Mouse (Mus musculus): ENCODE results near the gene Ppif. TPM values are rescaled to one million over a fixed set of nuclear protein-coding genes. Genes with fewer than 3 reads are reported as not detected.

Ppif gene
- 56.5 and 61.2 TPM in 2 replicates for polyA plus RNA-seq (2015; fragmentation: Nextera tagmentation; extraction: Ambion mirVana)

GRCm38 (mm10) chr14:25693888-25694568, at the start of gene Ppif:
Gene Ppif (plus strand): TSS chr14:25694154.
- H3K9me3 ChIP-seq (replicated peaks; ENCODE audit: low read length) = no peaks in the 10 kb centered on the region
- under 1% methylated on average over 64 of the region's 70 CpGs for WGBS
- H3K4me1 ChIP-seq (replicated peaks; ENCODE audit: insufficient read depth, low read length) = peaks cover 11% of the 10 kb centered on the region
- peak within 1 kb of the TSS; percentile 86 for H3K4me2 ChIP-seq (ENCODE audit: low read length)
- H3K9ac ChIP-seq (ENCODE audit: low read depth, low read length) = peak within 1 kb of the TSS; percentile 76
- peak within 1 kb of the TSS; percentile 63 for H3K27ac ChIP-seq
- TF ChIP-seq CTCF (IDR thresholded peaks at IDR 0.05; ENCODE audit: low read depth) = peak; percentile 99
- peak within 1 kb of the TSS; percentile 79 for H3K4me3 ChIP-seq (replicated peaks; ENCODE audit: low read depth, low read length)
- no peaks in the 10 kb centered on the region for H3K27me3 ChIP-seq (ENCODE audit: insufficient read depth, low read length)
- peak; percentile 91 for ATAC-seq (replicated peaks; ENCODE audit: low FRiP score, low read depth)
- peak; percentile 96 for DNase-seq (ENCODE audit: low spot score)
- peaks cover 22% of the 10 kb centered on the region; the same call in 1 of the 2 replicates for H3K36me3 ChIP-seq (ENCODE audit: insufficient read depth, low read length)

- no peak for ATAC-seq (replicated peaks; ENCODE audit: low FRiP score, low read depth)
- TF ChIP-seq CTCF (IDR thresholded peaks at IDR 0.05; ENCODE audit: low read depth) = no peak
- WGBS = 94% methylated on average over 9 of the region's 9 CpGs
These were observed 48.2 kb upstream of the Ppif start for GRCm38 (mm10) chr14:25645717-25646116.

GRCm38 (mm10) chr14:25646161-25646621, 47.8 kb upstream of the Ppif start:
- Histone ChIP-seq H3K36me3 (ENCODE audit: insufficient read depth, low read length) (peaks cover 75% of the 10 kb centered on the region), H3K4me3 (replicated peaks; ENCODE audit: low read depth, low read length) (no peak overlapping the region), H3K9me3 (replicated peaks; ENCODE audit: low read length) (no peaks in the 10 kb centered on the region), H3K9ac (ENCODE audit: low read depth, low read length) (no peak overlapping the region), H3K27me3 (ENCODE audit: insufficient read depth, low read length) (no peaks in the 10 kb centered on the region), H3K4me2 (ENCODE audit: low read length) (no peak overlapping the region), H3K4me1 (replicated peaks; ENCODE audit: insufficient read depth, low read length) (no peaks in the 10 kb centered on the region), H3K27ac (0 out of 2 replicates have a peak overlapping the region, but pooled peaks have one; percentile 31)
- ATAC-seq (replicated peaks; ENCODE audit: low FRiP score, low read depth) (peak; percentile 37; the same call in 1 of the 2 replicates), DNase-seq (ENCODE audit: low spot score) (peak; percentile 81)
- peak; percentile 90 for TF ChIP-seq CTCF (IDR thresholded peaks at IDR 0.05; ENCODE audit: low read depth)
- WGBS = 65% methylated on average over 2 of the region's 2 CpGs

More at GRCm38 (mm10) chr14:25645717-25646116, 48.2 kb upstream of the Ppif start:
- H3K4me3 ChIP-seq (replicated peaks; ENCODE audit: low read depth, low read length) = no peak overlapping the region
- H3K4me1 ChIP-seq (replicated peaks; ENCODE audit: insufficient read depth, low read length) = no peaks in the 10 kb centered on the region
- H3K27me3 ChIP-seq (ENCODE audit: insufficient read depth, low read length) = no peaks in the 10 kb centered on the region
- H3K9me3 ChIP-seq (replicated peaks; ENCODE audit: low read length) = no peaks in the 10 kb centered on the region
- no peak overlapping the region for H3K9ac ChIP-seq (ENCODE audit: low read depth, low read length)
- DNase-seq (ENCODE audit: low spot score) = no peak
- H3K27ac ChIP-seq = peak overlapping the region; percentile 31; the same call in 1 of the 2 replicates
- peaks cover 70% of the 10 kb centered on the region for H3K36me3 ChIP-seq (ENCODE audit: insufficient read depth, low read length)
- no peak overlapping the region for H3K4me2 ChIP-seq (ENCODE audit: low read length)

- Histone ChIP-seq H3K4me3 (replicated peaks; ENCODE audit: low read depth, low read length) (no peak overlapping the region), H3K36me3 (ENCODE audit: insufficient read depth, low read length) (peaks cover 90% of the 10 kb centered on the region), H3K4me2 (ENCODE audit: low read length) (no peak overlapping the region), H3K9me3 (replicated peaks; ENCODE audit: low read length) (no peaks in the 10 kb centered on the region), H3K9ac (ENCODE audit: low read depth, low read length) (no peak overlapping the region), H3K27me3 (ENCODE audit: insufficient read depth, low read length) (no peaks in the 10 kb centered on the region), H3K4me1 (replicated peaks; ENCODE audit: insufficient read depth, low read length) (no peaks in the 10 kb centered on the region), H3K27ac (no peak overlapping the region)
- DNase-seq (ENCODE audit: low spot score) (no peak), ATAC-seq (replicated peaks; ENCODE audit: low FRiP score, low read depth) (no peak)
- TF ChIP-seq CTCF (IDR thresholded peaks at IDR 0.05; ENCODE audit: low read depth) = no peak
- 94% methylated on average over 4 of the region's 4 CpGs for WGBS
These were observed 42.8 kb upstream of the Ppif start for GRCm38 (mm10) chr14:25651131-25651530.

- TF ChIP-seq CTCF (IDR thresholded peaks at IDR 0.05; ENCODE audit: low read depth) = no peak
- no peak overlapping the region for H3K4me2 ChIP-seq (ENCODE audit: low read length)
- H3K36me3 ChIP-seq (ENCODE audit: insufficient read depth, low read length) = peaks cover 94% of the 10 kb centered on the region
- WGBS = 89% methylated on average over 9 of the region's 9 CpGs
- no peak overlapping the region for H3K4me3 ChIP-seq (replicated peaks; ENCODE audit: low read depth, low read length)
- H3K27ac ChIP-seq = no peak overlapping the region
- DNase-seq (ENCODE audit: low spot score) (no peak), ATAC-seq (replicated peaks; ENCODE audit: low FRiP score, low read depth) (no peak)
- no peaks in the 10 kb centered on the region for H3K27me3 ChIP-seq (ENCODE audit: insufficient read depth, low read length)
- no peak overlapping the region for H3K9ac ChIP-seq (ENCODE audit: low read depth, low read length)
- no peaks in the 10 kb centered on the region for H3K9me3 ChIP-seq (replicated peaks; ENCODE audit: low read length)
- H3K4me1 ChIP-seq (replicated peaks; ENCODE audit: insufficient read depth, low read length) = no peaks in the 10 kb centered on the region
These were observed 42.0 kb upstream of the Ppif start for GRCm38 (mm10) chr14:25651905-25652304.

- Histone ChIP-seq H3K4me1 (replicated peaks; ENCODE audit: insufficient read depth, low read length) (no peaks in the 10 kb centered on the region), H3K4me3 (replicated peaks; ENCODE audit: low read depth, low read length) (no peak overlapping the region), H3K4me2 (ENCODE audit: low read length) (no peak overlapping the region), H3K27me3 (ENCODE audit: insufficient read depth, low read length) (no peaks in the 10 kb centered on the region), H3K36me3 (ENCODE audit: insufficient read depth, low read length) (peaks cover 97% of the 10 kb centered on the region), H3K27ac (no peak overlapping the region), H3K9ac (ENCODE audit: low read depth, low read length) (no peak overlapping the region), H3K9me3 (replicated peaks; ENCODE audit: low read length) (no peaks in the 10 kb centered on the region)
- WGBS = 90% methylated on average over 14 of the region's 14 CpGs
- no peak for ATAC-seq (replicated peaks; ENCODE audit: low FRiP score, low read depth)
- DNase-seq (ENCODE audit: low spot score) = no peak
- TF ChIP-seq CTCF (IDR thresholded peaks at IDR 0.05; ENCODE audit: low read depth) = no peak
These were observed 39.4 kb upstream of the Ppif start for GRCm38 (mm10) chr14:25654401-25655197.
